Mouse (Mus musculus): ENCODE measurements at regions not wholly inside any gene's neighbourhood (a gene's known extent, or its start where the extent isn't known, plus 50 kb on each side); places are given as distances from the start of the nearest gene placed in this dataset.

DNA sequence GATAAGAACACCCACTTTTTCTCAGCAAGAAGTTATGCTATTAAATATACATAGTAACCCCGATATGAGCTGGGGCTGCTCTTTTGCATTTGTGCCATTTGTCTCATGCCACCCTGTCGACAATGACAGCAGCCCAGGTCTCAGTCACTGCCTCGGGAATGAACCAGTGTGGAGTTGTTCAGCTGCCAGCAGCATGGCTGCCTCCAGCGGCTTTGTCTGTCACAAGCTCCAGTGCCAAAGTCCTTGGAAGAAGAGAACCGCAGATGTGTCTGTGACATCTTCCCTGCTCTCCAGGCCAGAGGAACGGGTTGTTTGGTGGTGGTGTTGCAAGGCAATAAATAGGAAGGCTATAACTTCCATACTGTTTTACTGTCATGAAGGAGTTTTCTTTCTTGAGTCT is 130.7 kb downstream of the Cep170 start:
- intact Hi-C loops (cut with DNase I) = no loop called here

DNA sequence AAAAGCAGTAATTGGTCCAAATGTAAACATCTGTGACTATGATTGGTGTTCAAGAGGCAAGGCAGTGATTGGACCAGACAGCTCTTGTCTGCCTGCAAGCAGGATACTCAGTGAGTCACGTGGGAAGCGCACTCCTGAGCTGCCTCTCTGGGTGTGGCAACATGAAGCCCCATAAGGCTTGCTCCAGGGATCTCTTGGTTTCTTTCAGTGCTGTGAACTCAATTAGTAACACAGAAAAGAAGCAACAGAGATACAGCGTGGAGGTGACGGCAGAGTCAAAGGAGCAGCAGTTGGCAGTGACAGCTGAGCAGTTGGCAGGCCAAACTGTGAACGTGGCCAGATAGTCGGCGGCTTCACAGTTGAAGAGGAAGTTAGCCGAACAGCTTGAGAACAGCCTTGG is 131.9 kb downstream of the Cep170 start:
- DNase-seq = no peak
- intact Hi-C loops (cut with DNase I) = no loop called here

More for the DNA sequence above, 130.7 kb downstream of the Cep170 start:
- DNase-seq = no peak

DNA sequence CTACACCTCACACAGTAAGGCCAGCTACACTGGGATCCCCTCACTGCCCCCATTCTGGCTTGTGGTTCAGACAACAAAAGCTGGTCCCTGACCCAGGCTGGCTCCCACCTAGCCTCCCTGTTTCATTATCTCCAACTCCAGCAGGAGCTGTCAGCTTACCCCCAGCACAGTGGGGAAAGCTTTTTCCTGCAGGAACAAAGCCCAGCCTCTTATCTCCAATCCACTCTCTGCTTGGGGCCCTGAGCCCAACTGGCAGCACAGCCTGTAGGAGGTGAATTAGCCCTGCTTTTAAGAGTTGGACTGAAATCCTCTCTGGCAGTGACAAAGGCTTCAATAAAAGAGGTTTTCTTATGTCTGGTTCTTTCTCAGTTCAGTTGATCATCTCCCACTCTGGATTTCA is 138.7 kb downstream of the Cep170 start:
- DNase-seq = no peak
- intact Hi-C loops (cut with DNase I) = no loop called here

DNA sequence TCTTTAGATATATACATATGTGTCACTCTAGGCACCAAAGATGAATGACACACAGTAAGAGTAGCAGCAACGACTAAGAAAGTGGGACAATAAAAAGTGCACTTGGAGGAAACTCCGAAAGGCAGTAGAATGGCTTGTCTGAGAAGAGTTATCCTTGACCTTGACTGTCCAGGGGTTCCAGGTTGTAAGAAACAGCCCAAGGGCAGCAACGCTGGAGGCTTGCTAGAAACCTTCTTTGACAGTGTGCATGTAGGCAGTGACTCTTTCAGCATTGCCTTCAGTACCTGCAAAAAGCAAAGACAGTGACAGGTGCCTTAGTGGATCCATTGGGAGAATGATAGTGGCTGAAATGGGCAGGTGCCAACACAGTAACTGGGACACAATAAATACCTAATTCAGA is 142.8 kb downstream of the Cep170 start:
- intact Hi-C loops (cut with DNase I) = no loop called here
- no peak for DNase-seq

DNA sequence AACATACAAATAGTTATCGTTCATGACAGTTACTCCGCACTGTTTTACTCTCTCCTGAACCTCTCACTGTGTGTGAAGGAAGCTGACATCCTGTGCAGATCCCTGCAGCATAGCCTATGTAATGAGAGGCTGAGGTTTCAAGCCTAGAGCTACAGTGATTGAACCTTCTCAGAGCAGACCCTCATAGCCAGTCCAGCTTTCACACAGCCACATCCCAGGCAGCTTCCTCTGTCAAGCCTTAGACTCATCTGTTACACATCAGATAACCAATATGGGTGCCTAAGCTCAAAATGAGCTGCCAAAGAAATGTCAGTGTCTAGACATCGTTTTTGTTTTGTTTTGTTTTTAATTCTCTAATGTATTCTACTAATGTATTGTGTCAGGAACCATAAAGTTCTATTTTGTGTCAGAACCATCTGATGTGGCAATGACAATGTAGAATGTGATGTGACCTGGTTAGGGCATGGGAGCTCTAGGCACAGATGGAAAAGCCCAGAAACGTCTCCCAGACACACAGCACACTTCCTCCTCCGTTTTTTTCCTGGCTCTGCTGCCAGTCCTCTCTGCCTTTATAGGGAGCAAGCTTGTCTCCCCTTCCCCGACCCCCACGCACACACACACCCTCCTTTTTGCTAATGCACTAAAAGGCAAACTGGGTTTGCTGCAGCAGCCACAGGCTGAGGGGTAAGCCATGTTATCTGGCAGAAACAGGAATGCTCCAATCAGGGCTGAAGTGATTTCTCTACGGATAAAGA is 146.1 kb downstream of the Cep170 start:
- intact Hi-C loops (cut with DNase I) = no loop called here
- no peak for DNase-seq

DNA sequence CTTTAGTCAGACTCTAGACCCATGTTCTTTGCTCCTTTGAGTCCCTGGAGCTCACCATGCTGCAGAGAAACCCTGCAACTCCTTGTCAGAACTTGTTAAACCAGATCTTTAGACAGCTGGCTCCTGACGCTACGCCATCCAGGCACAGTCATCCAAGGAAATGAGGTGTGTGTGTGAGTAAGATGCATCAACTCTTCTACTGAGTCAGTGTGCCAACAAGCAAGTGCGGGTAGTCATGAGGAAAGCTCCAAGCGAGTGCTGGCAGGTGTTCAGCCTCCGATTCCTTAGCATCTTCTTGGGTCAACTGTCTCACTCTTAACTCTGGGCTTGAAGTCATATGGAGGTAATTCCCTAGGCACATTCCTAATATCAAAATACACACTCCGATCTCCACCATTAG is 153.6 kb downstream of the Cep170 start:
- intact Hi-C loops (cut with DNase I) = no loop called here
- no peak for DNase-seq

DNA sequence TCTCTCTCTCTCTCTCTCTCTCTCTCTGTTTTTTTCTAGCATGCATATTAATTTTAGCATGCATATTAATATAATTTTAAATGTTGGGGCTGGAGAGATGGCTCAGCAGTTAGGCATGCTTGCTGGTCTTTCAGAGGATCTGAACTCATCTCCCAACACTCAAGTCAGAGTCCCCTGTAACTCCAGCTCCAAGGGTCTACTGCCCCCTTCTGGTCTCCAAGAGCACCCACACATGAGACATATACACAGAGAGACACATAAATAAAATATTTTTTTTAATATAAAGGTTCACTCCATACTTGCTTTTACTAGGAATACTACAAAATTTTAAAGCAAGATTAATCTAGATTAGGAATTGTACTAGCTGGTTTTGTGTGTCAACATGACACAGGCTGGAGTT is 155.2 kb downstream of the Cep170 start:
- intact Hi-C loops (cut with DNase I) = no loop called here

DNA sequence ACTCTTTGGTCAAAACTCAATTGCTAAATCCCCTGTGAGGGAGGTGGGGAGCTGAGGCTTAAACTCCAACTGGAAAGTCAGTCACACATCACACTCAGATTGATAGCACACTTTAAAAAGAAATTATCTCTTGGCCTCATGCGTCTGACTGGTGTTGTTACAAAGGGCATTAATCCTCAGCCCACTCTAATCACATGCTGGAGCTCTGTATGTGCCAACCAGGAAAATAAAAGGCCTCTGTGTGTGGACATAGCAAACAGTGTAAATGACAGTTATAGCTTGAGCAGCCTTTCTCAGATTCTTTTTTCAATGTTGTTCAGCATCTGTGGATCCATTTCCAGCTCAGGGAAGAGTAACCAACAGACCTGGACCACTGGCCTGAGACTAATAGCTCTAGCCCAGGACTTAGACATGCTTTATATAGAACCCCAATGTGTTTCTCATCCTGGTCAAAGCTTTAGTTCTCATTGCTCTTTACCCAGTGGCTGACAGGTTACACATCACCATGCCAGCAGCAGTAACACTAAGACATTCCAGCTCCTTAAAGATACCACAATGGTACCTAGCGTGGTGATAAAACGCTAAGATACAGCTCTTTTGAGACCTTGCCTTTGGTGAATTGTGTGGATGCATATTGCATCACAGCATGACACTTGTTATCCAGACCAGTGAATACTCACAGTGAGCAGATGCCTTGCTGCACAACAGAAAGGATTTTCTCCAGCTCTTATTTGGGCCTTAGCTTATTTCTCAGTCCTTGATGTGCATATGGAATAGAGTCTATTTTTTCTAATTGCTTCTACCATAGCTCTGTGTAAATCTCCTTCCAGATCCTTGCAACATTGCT is 158.2 kb downstream of the Cep170 start:
- intact Hi-C loops (cut with DNase I) = no loop called here

More for the DNA sequence above, 155.2 kb downstream of the Cep170 start:
- DNase-seq = no peak

DNA sequence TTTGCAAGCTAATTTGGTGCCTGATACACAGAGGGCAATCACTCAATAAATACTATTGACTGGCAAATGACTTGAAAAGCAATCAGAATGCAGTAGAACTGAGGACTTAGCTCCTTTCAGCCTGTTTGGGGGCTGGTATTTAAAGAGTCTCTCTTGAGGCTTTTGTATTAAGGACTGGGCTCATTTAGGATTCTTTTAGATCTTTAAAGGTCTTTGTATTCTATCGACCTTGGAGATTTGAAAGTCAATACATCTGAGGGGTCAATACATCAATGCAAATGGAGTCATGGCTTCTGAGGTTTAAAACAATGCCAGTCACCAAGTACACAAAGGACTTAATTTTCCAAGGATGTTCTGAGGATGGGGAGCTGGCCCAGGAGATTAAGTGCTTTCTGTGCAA is 169.6 kb downstream of the Cep170 start:
- DNase-seq = no peak
- intact Hi-C loops (cut with DNase I) = no loop called here

More for the DNA sequence above, 158.2 kb downstream of the Cep170 start:
- DNase-seq = no peak

DNA sequence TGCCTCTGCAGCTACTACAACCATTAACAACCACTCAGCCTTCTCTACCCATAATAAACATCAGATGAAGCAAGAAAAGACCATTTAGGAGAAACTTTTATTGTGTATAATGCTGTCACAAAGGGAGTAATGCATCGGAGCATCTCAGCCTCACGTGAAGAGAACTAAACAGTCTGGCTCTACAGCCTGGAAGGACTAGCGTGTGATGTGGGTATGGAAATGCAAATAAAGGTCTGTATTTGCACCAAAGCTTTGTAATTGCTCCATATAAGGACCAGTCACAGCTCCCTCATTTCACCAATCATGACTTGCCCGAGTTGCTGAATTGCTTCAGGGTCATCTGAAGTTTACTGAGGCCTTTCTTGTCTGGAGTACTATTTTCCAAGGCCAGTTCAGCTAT is 190.7 kb downstream of the Cep170 start:
- DNase-seq = no peak
- intact Hi-C loops (cut with DNase I) = no loop called here

DNA sequence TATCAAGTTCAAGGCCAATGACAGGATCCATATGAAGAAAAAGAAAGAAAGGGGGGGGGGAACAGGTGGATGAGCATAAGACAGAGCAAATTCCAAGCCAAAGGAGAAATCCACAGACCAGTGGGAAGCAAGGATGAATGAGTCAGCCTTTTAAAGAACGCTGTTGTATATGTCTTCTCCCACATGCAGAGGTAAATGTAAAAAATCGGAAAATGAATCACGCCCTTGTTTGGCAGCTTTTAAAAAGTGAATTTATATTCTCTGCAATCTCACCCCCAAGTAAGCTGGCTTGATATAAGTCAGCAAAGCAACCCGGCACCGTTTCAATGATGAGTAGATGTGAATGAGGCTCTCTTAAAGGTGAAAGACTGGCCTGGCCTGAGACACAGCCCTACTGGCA is 191.7 kb downstream of the Cep170 start:
- intact Hi-C loops (cut with DNase I) = no loop called here
- no peak for DNase-seq

DNA sequence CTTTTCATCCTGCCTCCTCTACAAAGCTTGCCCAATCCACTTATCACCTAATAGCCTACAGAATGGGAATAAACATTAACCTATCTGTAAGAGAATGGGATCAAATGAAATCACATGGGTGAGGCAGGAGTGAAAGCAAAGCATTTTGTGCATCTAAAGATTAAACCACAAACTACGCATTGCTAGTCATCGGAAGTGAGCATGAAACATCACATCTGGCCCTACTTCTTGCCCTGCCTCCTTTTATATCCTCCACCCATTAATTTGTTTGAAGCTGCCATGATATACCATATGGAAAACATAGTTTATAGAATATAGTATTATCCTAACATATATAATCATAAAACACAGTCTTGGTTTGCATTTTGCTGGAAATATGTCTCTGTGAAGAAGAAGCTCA is 192.6 kb downstream of the Cep170 start:
- intact Hi-C loops (cut with DNase I) = no loop called here
- DNase-seq = no peak

DNA sequence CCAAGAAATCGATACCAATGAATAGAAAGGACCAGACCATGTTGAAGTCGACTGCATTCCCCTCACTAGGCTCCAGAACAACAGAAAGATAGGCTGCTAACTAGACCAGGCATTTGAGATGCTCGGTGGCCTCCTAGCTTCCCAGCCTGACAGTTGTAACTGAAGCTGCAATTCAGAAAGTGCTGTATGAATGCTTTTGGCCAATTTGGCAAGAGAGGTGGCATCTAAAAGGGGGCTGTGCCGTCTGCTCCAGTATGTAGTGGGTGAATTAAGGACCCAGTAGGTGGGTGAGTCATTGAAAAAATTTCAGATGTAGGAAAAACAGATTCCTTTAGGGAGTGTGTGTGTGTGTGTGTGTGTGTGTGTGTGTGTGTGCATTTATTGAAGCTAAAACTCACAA is 195.0 kb downstream of the Cep170 start:
- intact Hi-C loops (cut with DNase I) = no loop called here
- no peak for DNase-seq

DNA sequence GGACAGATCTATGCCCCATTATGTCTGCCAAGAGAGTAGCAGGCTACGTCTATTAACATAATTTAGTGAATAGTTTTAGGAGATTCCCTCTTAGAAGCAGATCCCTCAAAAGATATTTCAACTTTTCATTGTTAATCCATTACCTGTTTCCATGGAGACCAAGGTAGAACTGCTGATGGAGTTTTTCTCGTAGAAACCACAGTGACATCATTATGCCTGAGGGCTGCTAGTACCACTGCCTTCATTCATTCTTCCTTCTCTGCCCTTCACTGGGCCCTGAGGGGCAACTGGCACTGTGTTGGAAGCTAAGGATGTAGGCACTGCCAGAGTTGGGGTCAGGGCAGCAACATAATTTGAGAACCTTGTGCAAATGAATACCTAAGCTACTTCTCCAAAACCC is 198.2 kb downstream of the Cep170 start:
- intact Hi-C loops (cut with DNase I) = no loop called here
- DNase-seq = no peak

DNA sequence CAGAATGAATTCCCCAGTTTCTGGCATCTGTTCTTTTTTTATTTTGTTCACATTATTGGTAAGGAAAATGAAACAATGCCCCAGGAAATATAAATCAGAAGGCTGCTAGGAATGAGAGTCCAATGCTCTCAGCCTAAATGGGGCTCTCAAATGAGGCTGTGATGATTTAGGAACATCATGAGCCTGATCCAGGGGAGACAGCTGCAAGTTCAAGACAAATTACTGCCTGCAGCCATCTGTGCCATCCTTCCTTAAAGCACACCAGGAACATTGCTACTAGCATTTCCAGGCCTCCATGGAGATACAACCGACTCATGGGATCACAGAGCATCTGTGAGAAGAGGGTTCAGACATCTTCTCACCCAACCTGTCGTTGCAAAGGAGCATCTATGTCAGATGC is 219.6 kb downstream of the Cep170 start:
- intact Hi-C loops (cut with DNase I) = no loop called here
- no peak for DNase-seq

DNA sequence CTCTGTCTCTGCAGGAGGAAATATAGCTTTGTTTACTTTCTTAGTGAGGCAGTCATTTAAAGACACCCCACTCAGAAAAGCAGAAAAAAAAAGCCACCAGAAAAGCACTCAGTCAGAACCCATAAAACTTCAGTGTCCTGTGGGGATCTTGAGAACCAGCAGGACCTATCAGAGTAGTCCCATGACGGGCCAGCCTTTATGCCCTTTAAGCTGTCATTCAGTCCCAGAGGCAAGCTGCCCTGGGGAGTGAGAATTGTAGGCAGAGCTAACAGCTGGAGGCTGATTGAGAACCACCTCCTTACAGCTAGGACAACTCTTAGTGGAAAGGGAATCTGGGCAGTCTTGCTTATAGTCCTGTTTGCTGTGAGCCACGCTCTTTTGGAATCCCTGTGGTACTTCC is 225.7 kb downstream of the Cep170 start:
- intact Hi-C loops (cut with DNase I) = no loop called here

DNA sequence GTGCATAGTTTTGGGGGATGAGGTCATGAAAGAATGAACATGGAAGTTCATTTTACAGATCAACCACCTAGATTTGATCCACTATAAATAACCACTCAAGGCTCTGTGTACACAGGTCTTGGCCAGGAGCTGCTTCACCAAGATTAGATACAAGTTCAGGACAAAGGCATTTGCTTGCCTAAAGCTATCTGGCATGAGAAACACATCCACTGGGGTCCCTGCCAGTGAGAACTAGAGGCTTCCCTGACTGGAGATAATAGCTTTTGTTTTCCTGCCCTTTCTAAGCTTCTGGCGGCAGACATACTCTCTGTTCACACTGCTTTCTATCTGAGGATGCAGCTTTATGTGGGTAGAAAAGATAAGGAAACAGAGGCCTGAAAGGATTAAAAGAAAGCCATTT is 240.2 kb downstream of the Cep170 start:
- no peak for DNase-seq
- intact Hi-C loops (cut with DNase I) = no loop called here

More for the DNA sequence above, 225.7 kb downstream of the Cep170 start:
- DNase-seq = no peak

DNA sequence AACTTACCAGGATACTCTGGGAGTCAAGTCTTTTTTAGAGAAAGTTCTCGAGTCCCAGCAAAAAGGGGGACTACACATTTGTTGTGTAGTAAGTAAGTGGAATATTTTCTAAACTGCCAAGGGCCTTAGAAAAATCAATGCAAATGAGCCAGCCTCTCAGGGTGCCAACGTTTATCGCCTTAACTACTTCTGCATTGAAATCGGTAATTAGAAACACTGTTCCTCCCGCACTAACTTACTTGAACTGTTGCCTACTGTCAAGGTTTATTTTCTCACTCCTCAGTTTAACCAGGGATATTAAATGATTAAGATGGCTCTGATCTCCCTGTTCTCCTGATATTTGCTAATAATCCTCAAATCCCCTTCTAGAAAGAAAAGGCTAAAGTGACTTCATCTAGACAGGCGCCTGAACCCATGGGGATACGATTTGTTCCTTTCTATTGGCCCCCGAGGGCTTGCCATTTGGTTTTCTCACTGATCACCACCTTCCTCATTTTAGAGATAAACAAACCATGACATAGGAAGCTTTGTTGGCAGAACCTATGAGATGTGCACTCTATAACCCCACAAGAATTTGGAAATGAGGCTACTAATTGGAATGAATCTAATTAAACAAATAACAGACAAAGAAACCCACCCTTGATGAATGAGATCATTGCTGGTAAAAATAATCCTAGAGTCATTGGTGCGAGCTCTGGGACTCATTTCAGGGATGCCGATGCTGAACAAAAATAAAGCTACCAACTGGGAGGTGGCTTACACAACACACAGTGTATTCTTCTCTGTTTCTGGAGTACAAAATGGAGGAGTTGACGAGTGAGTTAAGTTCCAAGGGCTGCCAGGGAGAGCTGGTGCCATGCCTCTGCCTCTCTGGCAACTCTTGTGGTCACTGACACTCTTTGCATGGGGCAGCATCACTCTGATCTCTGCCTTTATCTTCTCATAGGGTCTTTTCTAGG is 255.1 kb downstream of the Cep170 start:
- intact Hi-C loops (cut with DNase I) = no loop called here

DNA sequence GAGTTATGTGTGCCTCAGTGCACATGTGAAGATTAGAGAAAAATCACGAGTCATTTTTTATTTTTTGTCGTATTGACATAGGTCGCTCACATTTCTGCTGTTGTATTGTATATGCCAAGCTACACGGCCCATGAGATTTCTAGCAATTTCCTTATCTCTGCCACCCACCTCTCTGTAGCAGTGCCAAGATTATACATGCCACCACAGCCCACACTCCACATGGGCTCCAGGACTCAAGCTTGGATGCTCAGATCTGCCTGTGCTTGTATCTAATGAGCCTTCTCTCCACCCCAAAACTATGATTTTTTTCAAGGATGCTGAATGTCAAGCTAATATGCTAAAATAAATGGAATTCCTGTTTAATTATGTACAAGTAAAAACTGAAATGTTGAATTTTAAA is 259.3 kb upstream of the Pld5 start:
- DNase-seq = no peak
- intact Hi-C loops (cut with DNase I) = no loop called here

More for the DNA sequence above, 255.1 kb downstream of the Cep170 start:
- DNase-seq = no peak

DNA sequence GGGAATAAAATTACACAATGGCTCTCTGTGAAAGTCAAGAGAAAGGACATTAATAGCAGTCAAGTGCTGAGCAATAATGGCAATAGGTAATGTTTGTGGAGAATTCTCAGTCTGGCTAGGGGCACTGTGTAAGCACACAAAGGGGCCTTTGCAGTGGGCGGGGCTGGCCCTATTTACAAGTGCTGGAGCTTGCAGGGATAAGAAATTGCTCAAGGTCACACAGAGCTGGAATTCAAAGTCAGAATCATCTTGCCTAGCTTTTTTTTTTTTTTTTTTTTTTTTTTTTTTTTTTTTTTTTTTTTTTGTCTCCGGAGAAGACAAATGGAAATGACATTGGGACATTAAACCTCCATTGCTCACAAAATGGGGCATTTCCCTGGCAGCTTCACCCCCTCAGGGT is 253.9 kb upstream of the Pld5 start:
- DNase-seq = no peak

DNA sequence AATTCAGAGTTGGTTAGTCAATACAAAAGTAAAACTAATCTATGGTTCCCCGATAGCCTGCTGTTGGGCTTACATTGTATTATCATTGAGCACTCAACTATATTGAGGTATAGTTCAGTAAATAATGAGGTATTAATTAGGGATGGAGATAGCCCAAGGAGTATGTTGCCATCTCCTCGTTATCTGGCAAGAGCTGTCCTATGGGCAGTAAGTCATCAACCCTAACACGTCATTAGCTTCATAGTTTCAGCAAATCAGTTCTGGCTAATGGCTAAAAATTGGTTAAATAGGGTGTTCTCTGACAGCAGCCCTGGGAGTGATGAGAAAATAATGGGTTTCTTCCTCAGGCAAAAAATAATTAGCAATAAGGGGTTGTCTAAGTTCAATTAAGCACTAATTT is 236.4 kb upstream of the Pld5 start:
- DNase-seq = no peak
- intact Hi-C loops (cut with DNase I) = no loop called here

More for the DNA sequence above, 253.9 kb upstream of the Pld5 start:
- intact Hi-C loops (cut with DNase I) = no loop called here

Data from gastrocnemius, postnatal 36 days (tissue).